Mouse (Mus musculus) adipose tissue, adult 10 weeks (tissue): ENCODE data around the gene Mvb12a. TPM values are rescaled to one million over a fixed set of nuclear protein-coding genes. Genes with fewer than 3 reads are reported as not detected.

Experiments used
- polyA plus RNA-seq: library from polyadenylated mRNA; stranded (reverse); fragments of 350-450 nt; fragmentation: Illumina TruSeq; extraction: RNeasy Lipid Tissue Mini Kit (QIAGEN cat#74804); gene quantifications from one replicate; pipeline ENCODE4 v1.2.3, GENCODE M21; 2014; ENCODE audit warnings: low read depth, low replicate concordance

The Mvb12a gene
- polyA plus RNA-seq, result 72.0 TPM

DNA sequence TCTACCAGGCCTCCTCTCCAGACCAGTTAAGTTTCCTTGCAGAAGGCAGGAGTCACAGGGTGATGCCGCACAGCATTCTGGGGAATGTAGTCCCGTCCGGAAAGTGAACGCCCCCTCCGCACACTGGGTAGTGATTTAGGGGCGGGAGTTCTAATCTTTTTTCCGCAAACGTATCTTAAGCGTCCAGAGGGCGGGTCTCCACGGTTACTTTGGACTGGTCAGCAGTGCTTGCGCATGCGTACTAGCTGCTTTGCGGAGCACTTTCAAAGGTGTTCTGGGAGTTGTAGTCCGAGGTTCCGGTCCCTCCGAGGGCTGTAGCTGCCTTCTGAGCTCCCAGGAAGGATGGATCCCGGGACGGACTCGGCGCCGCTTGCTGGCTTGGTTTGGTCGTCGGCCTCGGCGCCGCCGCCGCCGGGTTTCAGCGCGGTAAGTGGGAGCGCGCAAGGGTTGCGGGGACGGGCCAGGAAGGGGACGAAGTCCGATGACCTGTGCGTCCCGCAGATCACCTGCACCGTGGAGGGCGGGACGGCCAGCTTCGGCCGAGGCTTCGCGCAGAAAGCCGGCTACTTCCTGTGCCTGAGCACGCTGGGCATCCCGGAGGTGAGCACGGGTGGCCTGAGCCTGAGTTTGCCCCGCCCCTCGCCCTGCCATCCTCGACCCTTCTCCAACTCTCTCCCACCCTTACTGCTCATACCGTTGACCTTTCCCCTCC, at the start of gene Mvb12a:
TSS of gene Mvb12a (plus strand) at position 291 of the 712 bp plus-strand sequence.

DNA sequence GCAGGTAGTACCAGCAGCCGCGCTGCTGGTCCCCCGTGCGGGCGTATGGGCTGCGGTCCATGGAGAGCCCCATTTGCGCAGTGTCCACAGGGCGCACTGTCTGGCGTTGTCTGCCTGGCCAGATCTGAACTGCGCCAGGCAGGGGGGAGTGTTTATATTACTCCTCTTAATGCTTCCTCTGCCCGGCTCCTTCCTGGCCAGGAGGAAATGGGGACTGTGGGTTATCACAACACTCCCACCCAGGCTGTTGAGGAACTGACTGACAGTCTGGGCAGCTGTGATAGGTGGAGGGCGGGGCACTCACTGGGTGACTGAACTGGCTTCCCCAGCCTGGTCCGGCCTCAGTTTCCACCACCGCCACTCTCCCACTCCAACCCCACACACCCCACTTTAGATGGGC, 31.1 kb upstream of the Mvb12a start, which contains the start of gene Plvap:
TSS of gene Plvap (minus strand) at position 109 of the 400 bp plus-strand sequence.

DNA sequence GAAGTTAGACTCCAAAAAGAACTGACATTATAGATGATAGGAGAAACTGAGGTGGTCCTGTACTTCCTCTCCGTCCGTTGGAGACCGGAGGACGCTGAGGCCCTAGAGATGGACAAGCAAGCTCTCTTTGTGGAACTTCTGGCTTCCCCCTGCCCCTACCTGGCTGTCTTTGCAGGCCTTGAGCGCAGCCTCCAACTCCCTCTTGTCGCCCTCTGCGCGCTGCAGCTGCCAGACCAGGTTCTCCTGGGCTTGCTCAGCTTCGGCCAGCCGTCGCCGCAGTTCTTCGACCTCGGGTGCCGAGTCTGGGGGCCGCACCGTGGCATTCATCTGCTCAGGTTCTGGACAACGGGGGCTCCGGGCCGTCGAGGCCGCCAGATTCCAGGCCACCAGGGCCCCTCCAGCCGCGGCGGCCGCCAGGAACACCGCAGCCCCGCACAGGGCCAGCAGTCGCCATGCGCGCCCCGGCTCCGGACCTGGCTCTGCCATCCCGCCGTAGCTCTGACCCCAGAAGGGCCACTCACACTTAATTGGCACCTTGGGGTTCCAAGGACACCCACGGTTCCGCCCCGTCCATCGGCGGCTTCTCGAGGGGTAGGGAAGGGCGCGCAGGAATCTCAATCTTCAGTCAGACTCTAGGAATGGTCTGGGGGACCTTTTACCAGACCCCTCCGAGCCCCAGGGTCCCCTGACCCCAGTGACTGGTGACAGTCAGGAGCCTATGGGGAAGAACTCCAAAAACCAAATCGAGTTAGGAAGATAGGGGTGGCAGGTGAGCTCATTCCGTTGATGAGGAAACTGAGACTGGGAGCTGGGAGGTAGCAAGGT, 17.3 kb upstream of the Mvb12a start, which contains the start of gene Ccdc194:
TSS of gene Ccdc194 (minus strand) at position 486 of the 825 bp plus-strand sequence.

DNA sequence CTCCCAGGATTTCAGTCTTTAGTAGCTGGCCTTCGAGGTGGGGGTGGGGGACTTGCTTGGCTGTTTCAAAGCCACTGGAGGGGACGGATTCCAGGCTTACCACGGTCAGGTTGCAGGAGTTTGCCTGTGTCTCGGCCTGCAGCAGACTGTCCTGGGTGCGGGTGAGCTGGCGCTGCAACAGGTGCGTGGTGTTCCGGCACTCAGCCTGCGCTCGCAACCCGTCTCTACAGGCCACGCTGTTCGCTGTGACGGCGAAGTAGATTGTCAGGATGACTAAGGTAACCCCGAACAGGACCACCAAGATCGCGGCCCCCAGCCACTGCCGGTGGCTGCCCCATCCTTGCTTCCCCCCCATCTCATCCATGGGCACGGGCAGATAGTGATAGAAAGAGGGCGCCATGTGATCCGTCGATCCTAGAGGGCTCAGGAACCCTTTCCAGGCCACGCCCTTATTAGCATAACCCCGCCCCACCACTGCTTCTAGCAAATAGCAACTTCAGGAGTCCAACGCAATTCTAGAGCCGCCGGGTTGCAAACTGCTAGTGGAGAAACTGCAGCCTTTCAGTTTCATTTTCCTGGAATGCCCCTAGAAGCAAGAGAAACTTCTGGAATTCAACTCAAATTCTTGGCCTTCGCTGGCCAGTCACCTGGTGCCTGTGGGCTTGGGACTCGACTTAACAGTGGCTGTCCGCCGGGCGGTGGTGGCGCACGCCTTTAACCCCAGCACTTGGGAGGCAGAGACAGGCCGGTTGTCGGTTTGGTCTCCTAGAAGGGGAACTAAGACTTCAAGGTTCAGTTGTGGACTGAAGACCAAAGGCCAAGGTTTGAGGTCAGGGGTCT, 5.5 kb upstream of the Mvb12a start, which contains the start of gene Bst2:
TSS of gene Bst2 (minus strand) at position 429 of the 840 bp plus-strand sequence.

DNA sequence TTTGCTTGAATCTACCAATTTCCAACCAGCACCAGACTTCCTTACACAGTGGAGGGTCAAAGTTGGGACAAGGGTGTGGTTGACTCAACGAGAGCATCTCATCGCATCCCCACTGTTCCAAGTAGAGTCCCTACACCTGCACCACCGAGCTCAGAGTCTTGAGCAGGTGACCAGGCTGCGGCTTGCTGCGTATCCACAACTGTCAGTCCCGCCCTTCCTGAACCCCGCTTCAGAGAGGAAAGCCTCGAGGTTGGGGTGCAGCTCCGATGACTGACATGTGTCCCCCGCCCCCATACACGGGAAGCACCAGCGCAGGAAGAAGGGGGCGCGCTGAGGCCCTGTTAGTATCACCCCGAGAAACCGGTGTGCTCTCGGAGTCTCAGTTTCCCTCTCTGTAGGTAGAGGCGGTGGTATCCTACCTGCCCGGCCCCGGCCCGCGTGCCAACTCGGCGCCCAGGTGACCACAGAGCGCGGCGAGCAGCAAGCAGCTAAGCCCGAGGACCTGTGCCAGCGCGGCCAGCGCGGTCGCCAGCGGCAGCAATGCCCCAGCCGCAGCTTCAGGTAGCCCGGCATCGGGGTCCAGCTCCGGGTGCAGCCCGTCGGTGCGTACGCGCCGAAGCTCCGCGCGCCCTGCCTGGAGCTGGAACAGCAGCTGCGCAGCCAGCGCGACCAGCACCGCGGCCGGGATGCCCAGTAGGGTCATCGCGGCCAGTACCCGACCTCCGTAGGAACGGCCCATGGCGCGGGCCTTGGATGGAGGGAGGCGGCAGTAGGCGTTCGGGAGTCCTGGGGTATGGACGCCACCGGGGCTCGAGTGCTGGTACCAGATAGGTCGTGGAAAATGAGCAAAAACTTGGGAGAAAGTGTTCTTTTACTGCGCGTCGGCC, 15.6 kb downstream of the Mvb12a start, which contains the start of gene Tmem221:
TSS of gene Tmem221 (minus strand) at position 801 of the 887 bp plus-strand sequence.

DNA sequence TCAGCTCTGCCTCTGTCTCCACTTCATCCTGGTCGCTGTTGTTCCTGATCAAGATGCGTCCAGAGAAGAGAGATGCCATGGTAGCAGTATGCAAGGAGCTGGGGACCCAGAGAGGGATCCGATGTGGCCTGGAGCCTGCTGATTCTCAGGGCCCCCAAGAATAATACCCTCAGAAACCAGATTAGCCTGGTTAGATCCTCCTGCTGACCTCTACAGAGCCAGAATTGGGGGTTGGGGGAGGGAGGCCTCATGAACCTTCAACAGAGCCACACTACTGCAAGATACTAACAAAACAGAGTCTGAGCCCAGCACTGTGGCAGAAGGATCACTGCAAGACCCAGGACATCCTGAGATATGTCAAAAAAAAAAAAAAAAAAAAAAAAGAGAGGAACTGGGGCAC, 23.8 kb downstream of the Mvb12a start, which contains the start of gene Nxnl1:
TSS of gene Nxnl1 (minus strand) at position 101 of the 400 bp plus-strand sequence.

DNA sequence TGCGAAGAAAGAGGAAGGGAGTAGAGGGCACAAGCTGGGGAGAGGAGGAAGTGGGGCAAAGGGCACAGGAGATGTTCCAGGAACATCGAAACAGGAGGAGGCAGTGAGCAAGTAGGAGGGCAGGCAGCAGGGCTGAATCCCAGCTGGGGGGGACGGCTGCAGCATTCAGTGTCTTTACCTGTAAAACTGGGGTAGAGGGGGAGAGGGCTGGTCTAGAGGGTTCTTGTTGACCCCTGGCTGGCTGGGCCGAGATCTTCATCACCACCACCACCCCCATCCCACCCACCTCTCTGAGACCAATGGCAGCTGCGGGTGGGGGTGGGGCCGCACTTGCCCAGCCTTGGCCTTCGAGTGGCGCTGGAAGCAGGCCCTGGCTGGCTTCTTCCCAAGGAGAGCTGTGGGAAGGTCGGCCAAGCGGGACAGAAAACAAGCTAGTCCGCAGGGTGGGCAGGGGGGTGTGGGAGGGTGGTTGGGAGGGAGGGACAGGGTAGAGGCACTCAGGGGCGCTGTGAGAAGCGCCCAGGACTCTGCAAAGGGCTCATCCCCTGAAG, 25.7 kb downstream of the Mvb12a start, which contains the start of gene Slc27a1:
TSS of gene Slc27a1 (plus strand) at position 496 of the 551 bp plus-strand sequence.

DNA sequence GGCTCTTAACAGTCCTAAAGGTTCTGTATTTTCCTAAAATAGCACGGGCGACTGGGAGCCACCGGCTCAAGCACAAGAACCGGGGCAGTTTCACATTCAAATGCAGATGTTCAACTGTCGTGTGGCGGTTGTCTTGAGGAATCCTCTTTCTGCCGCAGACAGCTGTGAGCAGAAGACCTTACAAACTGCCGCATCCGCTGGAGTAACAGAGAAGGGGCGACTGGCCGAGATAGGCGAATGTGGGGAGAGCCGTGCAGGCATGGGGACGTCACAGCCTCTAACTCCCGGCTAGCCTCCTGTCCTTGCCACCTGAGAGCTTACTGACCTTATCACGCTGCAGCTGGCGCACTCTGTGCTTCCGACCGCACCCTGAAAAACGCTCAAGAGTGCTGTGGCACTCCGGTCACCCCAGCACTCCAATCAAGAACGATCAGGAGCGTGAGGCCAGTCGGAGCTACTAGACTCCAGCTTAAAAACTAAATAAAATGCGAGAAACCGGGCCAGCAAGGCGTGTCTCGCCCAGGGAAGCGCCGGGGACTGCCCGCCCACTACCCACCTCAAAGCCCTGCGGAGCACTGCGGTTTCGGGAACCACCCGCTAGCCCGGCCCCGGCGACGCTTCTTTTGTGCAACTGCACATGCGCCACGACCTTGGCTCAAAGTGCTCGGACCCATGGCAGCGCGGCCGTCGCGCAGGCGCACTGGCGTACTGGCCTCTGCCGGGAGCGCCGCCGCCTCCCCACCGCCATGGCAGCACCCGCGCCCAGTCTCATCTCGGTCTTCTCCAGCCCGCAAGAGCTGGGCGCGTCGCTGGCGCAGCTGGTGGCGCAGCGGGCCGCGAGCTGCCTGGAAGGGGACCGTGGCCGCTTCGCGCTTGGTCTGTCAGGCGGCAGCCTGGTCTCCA, 49.0 kb downstream of the Mvb12a start, which contains the start of gene Pgls:
TSS of gene Pgls (plus strand) at position 706 of the 903 bp plus-strand sequence.

DNA sequence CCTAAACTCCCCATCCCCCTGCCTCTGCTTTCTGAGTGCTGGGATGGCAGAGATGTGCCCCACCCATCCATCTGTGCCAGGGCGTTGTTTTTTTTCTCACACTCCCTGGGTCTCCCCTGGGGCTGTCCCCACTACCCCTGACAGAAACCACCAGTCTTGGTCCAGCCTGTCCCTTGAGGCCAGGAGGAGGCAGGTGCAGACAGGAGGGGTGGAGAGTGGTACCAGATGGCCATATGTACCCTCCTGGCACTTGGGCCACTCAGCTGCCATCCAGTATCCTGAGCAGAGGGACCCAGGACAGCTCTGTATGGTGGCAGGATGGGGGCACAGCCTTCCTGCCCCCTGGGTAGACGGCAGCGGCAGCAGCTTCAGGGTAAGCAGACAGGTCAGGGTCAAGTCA, 54.7 kb downstream of the Mvb12a start, which contains the start of gene Fam129c:
TSS of gene Fam129c (plus strand) at position 198 of the 400 bp plus-strand sequence.

Other genes starting within 250 kb of the Mvb12a start
- gene Use1, start 176.1 kb upstream of the Mvb12a start, polyA plus RNA-seq, result 215 TPM
- gene Ocel1, start 171.6 kb upstream of the Mvb12a start, polyA plus RNA-seq, result 12.3 TPM
- 45.7 TPM for gene Nr2f6, start 161.0 kb upstream of the Mvb12a start, polyA plus RNA-seq
- gene Ushbp1, start 147.1 kb upstream of the Mvb12a start, polyA plus RNA-seq, result 29.6 TPM
- gene Babam1, start 146.1 kb upstream of the Mvb12a start, polyA plus RNA-seq, result 74.2 TPM
- gene Ankle1, start 136.9 kb upstream of the Mvb12a start, polyA plus RNA-seq, result 1.2 TPM
- gene Abhd8, start 79.3 kb upstream of the Mvb12a start, polyA plus RNA-seq, result 16.7 TPM
- 57.3 TPM for gene Mrpl34, start 78.0 kb upstream of the Mvb12a start, polyA plus RNA-seq
- gene Dda1, start 73.7 kb upstream of the Mvb12a start, polyA plus RNA-seq, result 59.1 TPM
- 9.2 TPM for gene Ano8, start 57.0 kb upstream of the Mvb12a start, polyA plus RNA-seq
- 14.5 TPM for gene Gtpbp3, start 54.8 kb upstream of the Mvb12a start, polyA plus RNA-seq
- gene Plvap, start 31.2 kb upstream of the Mvb12a start, polyA plus RNA-seq, result 33.6 TPM
- gene Ccdc194, start 17.2 kb upstream of the Mvb12a start, polyA plus RNA-seq, result not detected
- 70.8 TPM for gene Bst2, start 5.5 kb upstream of the Mvb12a start, polyA plus RNA-seq
- gene Tmem221, start 15.9 kb downstream of the Mvb12a start, polyA plus RNA-seq, result 3.1 TPM
- 0.98 TPM for gene Nxnl1, start 23.7 kb downstream of the Mvb12a start, polyA plus RNA-seq
- gene Slc27a1, start 26.0 kb downstream of the Mvb12a start, polyA plus RNA-seq, result 216 TPM
- gene Pgls, start 49.3 kb downstream of the Mvb12a start, polyA plus RNA-seq, result 87.6 TPM
- gene Fam129c, start 54.7 kb downstream of the Mvb12a start, polyA plus RNA-seq, result 2.5 TPM
- 76.1 TPM for gene Colgalt1, start 68.1 kb downstream of the Mvb12a start, polyA plus RNA-seq
- 0.61 TPM for gene Unc13a, start 128.8 kb downstream of the Mvb12a start, polyA plus RNA-seq
- 10.6 TPM for gene Jak3, start 133.4 kb downstream of the Mvb12a start, polyA plus RNA-seq
- 46.9 TPM for gene Insl3, start 146.3 kb downstream of the Mvb12a start, polyA plus RNA-seq
- 5.7 TPM for gene B3gnt3, start 158.9 kb downstream of the Mvb12a start, polyA plus RNA-seq
- gene Fcho1, start 182.8 kb downstream of the Mvb12a start, polyA plus RNA-seq, result 5.7 TPM